In the genomic region with DNA sequence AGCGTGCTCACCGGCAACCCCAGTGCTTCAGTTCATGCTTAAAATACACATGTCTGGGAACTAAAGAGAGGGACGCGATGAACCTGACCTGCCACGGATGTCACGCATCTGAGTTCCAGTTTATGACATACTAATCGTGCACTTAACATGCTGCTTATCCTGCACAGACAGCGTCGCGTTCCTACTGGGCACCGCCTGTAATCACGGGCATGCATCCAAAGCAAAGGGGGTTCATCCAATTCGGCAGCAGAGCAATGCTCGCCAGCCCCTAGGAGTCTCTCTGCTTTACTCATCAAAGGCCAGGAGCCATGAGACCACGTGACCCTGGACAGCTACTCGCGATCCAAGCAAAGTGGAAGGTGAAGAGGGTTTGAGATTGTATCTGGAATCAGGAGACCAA, we compare ENCODE assay signal across 35 mouse cellular contexts. TPM values are rescaled to one million over a fixed set of nuclear protein-coding genes. Genes with fewer than 3 reads are reported as not detected.
DNase-seq lines count a peak whose midpoint lies in the region; ATAC-seq and TF ChIP-seq lines count a peak whose summit lies in the region.
"Had no signal": no experiment of that assay in that cellular context is flagged by ENCODE, and none has a peak within 500 bp of the region (broad histone marks: within the 10 kb centered on the region; RNA-seq: fewer than 3 reads in every experiment).

No protein-coding gene starts in this region.

- no peaks in the 10 kb centered on the region for H3K27me3 ChIP-seq in forebrain, embryonic 15.5 days
- H3K27me3 ChIP-seq in forebrain, embryonic 11.5 days (ENCODE audit: control insufficient read depth, insufficient read depth, low read length) = no peaks in the 10 kb centered on the region
- no peaks in the 10 kb centered on the region for H3K27me3 ChIP-seq in forebrain, postnatal 0 days (ENCODE audit: insufficient read depth, low read length)
- H3K27me3 ChIP-seq: heart, embryonic 13.5 days; midbrain, embryonic 15.5 days had no signal

- intact Hi-C loops in left cerebral cortex, postnatal 4 days (cut with DNase I) = no loop called here
- intact Hi-C loops in left cerebral cortex, postnatal 10 days (cut with DNase I) = no loop called here

- H3K4me2 ChIP-seq in forebrain, embryonic 15.5 days (replicated peaks) = no peak overlapping the region
- no peak overlapping the region for H3K4me2 ChIP-seq in forebrain, embryonic 11.5 days (ENCODE audit: low read depth, low read length, severe bottlenecking)
- H3K4me2 ChIP-seq in forebrain, postnatal 0 days (ENCODE audit: low read depth) = no peak overlapping the region
- H3K4me2 ChIP-seq: heart, embryonic 13.5 days; hindbrain, embryonic 13.5 days; midbrain, embryonic 15.5 days had no signal

- H3K4me1 ChIP-seq in forebrain, embryonic 15.5 days = peaks cover 10% of the 10 kb centered on the region; the same call in 1 of the 2 replicates
- H3K4me1 ChIP-seq in forebrain, embryonic 11.5 days (replicated peaks; ENCODE audit: control insufficient read depth, insufficient read depth, low read length) = no peaks in the 10 kb centered on the region
- peaks cover 6% of the 10 kb centered on the region; the same call in 1 of the 2 replicates for H3K4me1 ChIP-seq in forebrain, postnatal 0 days (ENCODE audit: insufficient read depth)
- H3K4me1 ChIP-seq: hindbrain, embryonic 13.5 days; midbrain, embryonic 15.5 days had no signal

- H3K27ac ChIP-seq in forebrain, embryonic 15.5 days (replicated peaks) = no peak overlapping the region
- H3K27ac ChIP-seq in forebrain, embryonic 11.5 days (ENCODE audit: low read depth, low read length) = no peak overlapping the region
- no peak overlapping the region for H3K27ac ChIP-seq in forebrain, postnatal 0 days (ENCODE audit: low read depth, low read length)
- H3K27ac ChIP-seq in layer of hippocampus, adult 2 months = no peak overlapping the region
- H3K27ac ChIP-seq: heart, adult 2 months; heart, embryonic 13.5 days; hindbrain, embryonic 13.5 days; kidney, postnatal 0 days; liver, embryonic 14.5 days; midbrain, embryonic 15.5 days; stomach, postnatal 0 days had no signal

- TF ChIP-seq CTCF in forebrain, postnatal 0 days (IDR thresholded peaks at IDR 0.05; ENCODE audit: low read depth) = no peak
- no peak for TF ChIP-seq CTCF in layer of hippocampus, adult 2 months (conservative IDR thresholded peaks at IDR 0.05)

- no peaks in the 10 kb centered on the region for H3K9me3 ChIP-seq in forebrain, embryonic 15.5 days
- H3K9me3 ChIP-seq in forebrain, embryonic 11.5 days (ENCODE audit: control insufficient read depth, low read length) = no peaks in the 10 kb centered on the region
- H3K9me3 ChIP-seq in forebrain, postnatal 0 days (ENCODE audit: low read length) = no peaks in the 10 kb centered on the region
- H3K9me3 ChIP-seq: heart, embryonic 13.5 days; hindbrain, embryonic 13.5 days; midbrain, embryonic 15.5 days had no signal

- no peaks in the 10 kb centered on the region for H3K36me3 ChIP-seq in forebrain, embryonic 15.5 days
- no peaks in the 10 kb centered on the region for H3K36me3 ChIP-seq in forebrain, embryonic 11.5 days (ENCODE audit: control insufficient read depth, insufficient read depth, low read length)
- H3K36me3 ChIP-seq in forebrain, postnatal 0 days (ENCODE audit: insufficient read depth) = no peaks in the 10 kb centered on the region
- H3K36me3 ChIP-seq: heart, embryonic 13.5 days; hindbrain, embryonic 13.5 days; midbrain, embryonic 15.5 days had no signal

- WGBS in forebrain, embryonic 15.5 days = 67% methylated on average over 17 of the region's 17 CpGs
- WGBS in forebrain, embryonic 11.5 days = 86% methylated on average over 17 of the region's 17 CpGs
- 53% methylated on average over 17 of the region's 17 CpGs for WGBS in forebrain, postnatal 0 days

- no peak overlapping the region for H3K4me3 ChIP-seq in forebrain, embryonic 15.5 days
- no peak overlapping the region for H3K4me3 ChIP-seq in forebrain, embryonic 11.5 days (ENCODE audit: low read depth, low read length)
- no peak overlapping the region for H3K4me3 ChIP-seq in forebrain, postnatal 0 days (ENCODE audit: low read depth, low read length)
- no peak overlapping the region for H3K4me3 ChIP-seq in layer of hippocampus, adult 2 months
- H3K4me3 ChIP-seq: erythroblast, embryonic 14.5 days; heart, adult 2 months; heart, embryonic 13.5 days; hindbrain, embryonic 13.5 days; midbrain, embryonic 15.5 days had no signal

- ATAC-seq in cerebellum, adult (ENCODE audit: insufficient number of reproducible peaks, low FRiP score, low TSS enrichment) = no peak
- ATAC-seq in forebrain, embryonic 15.5 days (replicated peaks) = peak; percentile 57
- ATAC-seq in forebrain, embryonic 11.5 days (replicated peaks; ENCODE audit: low FRiP score) = no peak
- ATAC-seq in forebrain, postnatal 0 days = 0 out of 2 replicates have a peak, but pooled peaks have one; percentile 47
- ATAC-seq: CD4-positive, CD25-positive, alpha-beta regulatory T cell, adult 4 months; intestine, embryonic 16.5 days; midbrain, embryonic 15.5 days had no signal

- no peak overlapping the region for H3K9ac ChIP-seq in forebrain, embryonic 15.5 days (replicated peaks)
- no peak overlapping the region for H3K9ac ChIP-seq in forebrain, embryonic 11.5 days (ENCODE audit: low read length)
- H3K9ac ChIP-seq in forebrain, postnatal 0 days = no peak overlapping the region
- H3K9ac ChIP-seq: heart, embryonic 13.5 days; hindbrain, embryonic 13.5 days; liver, embryonic 14.5 days; midbrain, embryonic 15.5 days had no signal

- peak; percentile 60 to 67 for DNase-seq in cerebellum, postnatal 14 days
- DNase-seq in forebrain, embryonic 11.5 days (ENCODE audit: low spot score) = no peak
- DNase-seq in left cerebral cortex, postnatal 4 days = peak; percentile 57
- DNase-seq in left cerebral cortex, postnatal 10 days (ENCODE audit: extremely low spot score in 1 of 2, low spot score in 2 of 2) = no peak
- no peak for DNase-seq in forebrain, postnatal 0 days
- DNase-seq in layer of hippocampus, adult 2 months (ENCODE audit: low spot score in 2 of 2) = no peak
- DNase-seq: adrenal gland, adult 2 months; adrenal gland, postnatal 36 days; gastrocnemius, postnatal 36 days; heart, adult 2 months; heart, postnatal 36 days; kidney, adult 8-10 months; kidney, postnatal 4 days; layer of hippocampus, postnatal 36 days; liver; lung, adult 2 months; lung, postnatal 10 days; right cerebral cortex, adult 18-20 months; thymus, adult 18-20 months; thymus, postnatal 25 days had no signal

RNA-seq across cellular contexts. Expression of gene Gm9817, which starts 19.3 kb away (rescaled TPM):
- polyA plus RNA-seq in forebrain, embryonic 15.5 days (2015; fragmentation: Nextera tagmentation; extraction: Ambion mirVana) = 0.18 TPM in 1 of 2 replicates, not detected in the other
- polyA plus RNA-seq in forebrain, embryonic 11.5 days (2014; fragmentation: Nextera tagmentation; extraction: Ambion mirVana) = not detected in 2 replicates
- total RNA-seq in left cerebral cortex, postnatal 4 days (2021) = under 1 TPM; 0.18 to 0.20 TPM
- total RNA-seq in left cerebral cortex, postnatal 10 days (2021) = under 1 TPM in 1 of 2 experiments, not detected in 1; 0.17 TPM
- total RNA-seq in forebrain, postnatal 0 days (2014; rRNA removed) = 0.15 TPM in 1 of 2 replicates, not detected in the other
- not detected in 2 replicates for polyA plus RNA-seq in forebrain, postnatal 0 days (2015; fragmentation: Nextera tagmentation; extraction: Ambion mirVana)
- total RNA-seq in layer of hippocampus, adult 2 months (2021) = not detected
- total RNA-seq: neutrophil, adult 5-6 weeks had no signal
- polyA plus RNA-seq: erythroblast, embryonic 14.5 days; heart, adult 2 months; intestine, embryonic 16.5 days; limb, embryonic 11.5 days; liver, embryonic 14.5 days; neural tube, embryonic 11.5 days; spleen, adult 2 months had no signal

RNA-seq across cellular contexts. Expression of gene Dtnbp1, which starts 57.3 kb away (rescaled TPM):
- 107 and 113 TPM in 2 replicates for polyA plus RNA-seq in forebrain, embryonic 15.5 days (2015; fragmentation: Nextera tagmentation; extraction: Ambion mirVana)
- 73.3 and 87.6 TPM in 2 replicates for polyA plus RNA-seq in forebrain, embryonic 11.5 days (2014; fragmentation: Nextera tagmentation; extraction: Ambion mirVana)
- total RNA-seq in left cerebral cortex, postnatal 4 days (2021) = 10 to 100 TPM; 73.2 to 80.5 TPM
- total RNA-seq in left cerebral cortex, postnatal 10 days (2021) = 10 to 100 TPM; 78.4 to 80.9 TPM
- 80.9 and 84.9 TPM in 2 replicates for total RNA-seq in forebrain, postnatal 0 days (2014; rRNA removed)
- polyA plus RNA-seq in forebrain, postnatal 0 days (2015; fragmentation: Nextera tagmentation; extraction: Ambion mirVana) = 121 and 130 TPM in 2 replicates
- 10 to 100 TPM; 71.7 to 80.3 TPM for total RNA-seq in layer of hippocampus, adult 2 months (2021)

Comparison
In these comparisons a context has a peak if more than half of its experiments do, and no peak if none do; other contexts are left out.
1. DNase-seq: peak in cerebellum, postnatal 14 days (2 of 2) and left cerebral cortex, postnatal 4 days (single experiment); none in forebrain, embryonic 11.5 days (single experiment), left cerebral cortex, postnatal 10 days (0 of 2), forebrain, postnatal 0 days (single experiment) and layer of hippocampus, adult 2 months (0 of 2).
2. ATAC-seq: peak in forebrain, embryonic 15.5 days (single experiment) and forebrain, postnatal 0 days (single experiment); none in cerebellum, adult (single experiment) and forebrain, embryonic 11.5 days (single experiment).